9 mouse cellular contexts compared by ENCODE assay signal in genomic region chr6:129517752-129518408, GRCm38 (mm10). TPM values are rescaled to one million over a fixed set of nuclear protein-coding genes. Genes with fewer than 3 reads are reported as not detected.
DNase-seq lines count a peak whose midpoint lies in the region; ATAC-seq lines count a peak whose summit lies in the region.
"Had no signal": no experiment of that assay in that cellular context is flagged by ENCODE, and none has a peak within 500 bp of the region (broad histone marks: within the 10 kb centered on the region; RNA-seq: fewer than 3 reads in every experiment).

No protein-coding gene starts in this region.

- 50% methylated on average over 2 of the region's 2 CpGs for WGBS in intestine, embryonic 15.5 days
- 46% methylated on average over 2 of the region's 2 CpGs for WGBS in lung, embryonic 15.5 days

- H3K9ac ChIP-seq in intestine, embryonic 15.5 days: no peak overlapping the region
- H3K9ac ChIP-seq in lung, embryonic 15.5 days: no peak overlapping the region

- DNase-seq in heart, adult 8-10 months (ENCODE audit: low spot score): peak; percentile 46
- no peak for DNase-seq in heart, postnatal 25 days (ENCODE audit: low spot score)
- DNase-seq in CD4-positive, CD25-positive, alpha-beta regulatory T cell, adult 2 months (ENCODE audit: low read depth, low spot score): peak; percentile 57
- peak; percentile 60 for DNase-seq in embryo, embryonic 10.5 days (ENCODE audit: low spot score)
- DNase-seq in splenic B cell, adult 2 months (ENCODE audit: low read depth, low spot score): peak; percentile 74
- DNase-seq in spleen, postnatal 4 days (ENCODE audit: low spot score in 2 of 2): no peak

- no peaks in the 10 kb centered on the region for H3K9me3 ChIP-seq in intestine, embryonic 15.5 days
- no peaks in the 10 kb centered on the region for H3K9me3 ChIP-seq in lung, embryonic 15.5 days

- H3K27ac ChIP-seq in intestine, embryonic 15.5 days: no peak overlapping the region
- H3K27ac ChIP-seq in lung, embryonic 15.5 days: no peak overlapping the region

- H3K4me1 ChIP-seq in intestine, embryonic 15.5 days (replicated peaks): peaks cover 3% of the 10 kb centered on the region; the same call in 1 of the 2 replicates
- peaks cover 18% of the 10 kb centered on the region for H3K4me1 ChIP-seq in lung, embryonic 15.5 days

- H3K36me3 ChIP-seq in intestine, embryonic 15.5 days: no peaks in the 10 kb centered on the region
- H3K36me3 ChIP-seq in lung, embryonic 15.5 days: no peaks in the 10 kb centered on the region
- no peaks in the 10 kb centered on the region for H3K36me3 ChIP-seq in splenic B cell, adult 2 months (ENCODE audit: control insufficient read depth, insufficient read depth, low read length, poor library complexity, severe bottlenecking)

- H3K4me2 ChIP-seq in intestine, embryonic 15.5 days (replicated peaks): no peak overlapping the region
- H3K4me2 ChIP-seq in lung, embryonic 15.5 days: no peak overlapping the region

- peak; percentile 81 for ATAC-seq in intestine, embryonic 15.5 days
- ATAC-seq in lung, embryonic 15.5 days (ENCODE audit: borderline replicate concordance, extremely low read depth, low FRiP score, low TSS enrichment): peak; percentile 76; the same call in 1 of the 2 replicates

- intact Hi-C loops in heart, postnatal 25 days (cut with DNase I): loop anchor here (1.0 to 5.0 kb wide), 3 partner anchors 39 to 125 kb away; no protein-coding TSS in a partner anchor

- no peak overlapping the region for H3K4me3 ChIP-seq in intestine, embryonic 15.5 days (replicated peaks)
- no peak overlapping the region for H3K4me3 ChIP-seq in lung, embryonic 15.5 days

- H3K27me3 ChIP-seq in intestine, embryonic 15.5 days (replicated peaks): no peaks in the 10 kb centered on the region
- no peaks in the 10 kb centered on the region for H3K27me3 ChIP-seq in lung, embryonic 15.5 days
- no peaks in the 10 kb centered on the region for H3K27me3 ChIP-seq in splenic B cell, adult 2 months (ENCODE audit: control insufficient read depth, insufficient read depth, low read length, poor library complexity, severe bottlenecking)

RNA-seq across cellular contexts. Expression of gene Tmem52b, which starts 5.5 kb away (rescaled TPM):
- not detected for total RNA-seq in heart, adult 8-10 months (2022)
- total RNA-seq in heart, postnatal 25 days (2021): not detected
- polyA plus RNA-seq in intestine, embryonic 15.5 days (2015; fragmentation: Nextera tagmentation; extraction: Ambion mirVana): 0.09 TPM in 1 of 2 replicates, not detected in the other
- 0.19 and 0.27 TPM in 2 replicates for polyA plus RNA-seq in lung, embryonic 15.5 days (2015; fragmentation: Nextera tagmentation; extraction: Ambion mirVana)
- total RNA-seq: layer of hippocampus, adult 8-10 months had no signal

RNA-seq across cellular contexts. Expression of gene Olr1, which starts 10.9 kb away (rescaled TPM):
- total RNA-seq in heart, adult 8-10 months (2022): under 1 TPM in 2 of 4 experiments, not detected in 2; 0.20 to 0.31 TPM
- total RNA-seq in heart, postnatal 25 days (2021): under 1 TPM; 0.06 to 0.47 TPM
- 0.04 and 0.13 TPM in 2 replicates for polyA plus RNA-seq in intestine, embryonic 15.5 days (2015; fragmentation: Nextera tagmentation; extraction: Ambion mirVana)
- 0.15 TPM in 1 of 2 replicates, not detected in the other for polyA plus RNA-seq in lung, embryonic 15.5 days (2015; fragmentation: Nextera tagmentation; extraction: Ambion mirVana)
- total RNA-seq: layer of hippocampus, adult 8-10 months had no signal

RNA-seq across cellular contexts. Expression of gene Gabarapl1, which starts 15.1 kb away (rescaled TPM):
- 100 to 1,000 TPM; 118 to 204 (median 178) TPM for total RNA-seq in heart, adult 8-10 months (2022)
- 100 to 1,000 TPM in 1 of 2 experiments, 10 to 100 TPM in 1; 97.1 to 107 TPM for total RNA-seq in heart, postnatal 25 days (2021)
- polyA plus RNA-seq in intestine, embryonic 15.5 days (2015; fragmentation: Nextera tagmentation; extraction: Ambion mirVana): 38.5 and 43.7 TPM in 2 replicates
- 47.0 and 48.2 TPM in 2 replicates for polyA plus RNA-seq in lung, embryonic 15.5 days (2015; fragmentation: Nextera tagmentation; extraction: Ambion mirVana)

RNA-seq across cellular contexts. Expression of gene Klre1, which starts 59.8 kb away (rescaled TPM):
- total RNA-seq in heart, adult 8-10 months (2022): not detected
- total RNA-seq in heart, postnatal 25 days (2021): not detected
- polyA plus RNA-seq in intestine, embryonic 15.5 days (2015; fragmentation: Nextera tagmentation; extraction: Ambion mirVana): not detected in 2 replicates
- not detected in 2 replicates for polyA plus RNA-seq in lung, embryonic 15.5 days (2015; fragmentation: Nextera tagmentation; extraction: Ambion mirVana)
- total RNA-seq: layer of hippocampus, adult 8-10 months had no signal

Comparison
In these comparisons a context has a peak if more than half of its experiments do, and no peak if none do; other contexts are left out.
1. DNase-seq: peak in heart, adult 8-10 months (single experiment), CD4-positive, CD25-positive, alpha-beta regulatory T cell, adult 2 months (single experiment), embryo, embryonic 10.5 days (single experiment) and splenic B cell, adult 2 months (single experiment); none in heart, postnatal 25 days (single experiment) and spleen, postnatal 4 days (0 of 2).